Mouse (Mus musculus): ENCODE measurements around the gene Zfhx3. TPM values are rescaled to one million over a fixed set of nuclear protein-coding genes. Genes with fewer than 3 reads are reported as not detected.

The Zfhx3 gene
- total and polyA plus RNA-seq, 3 experiments: 0.23 to 2.5 TPM; not detected in 1

DNA sequence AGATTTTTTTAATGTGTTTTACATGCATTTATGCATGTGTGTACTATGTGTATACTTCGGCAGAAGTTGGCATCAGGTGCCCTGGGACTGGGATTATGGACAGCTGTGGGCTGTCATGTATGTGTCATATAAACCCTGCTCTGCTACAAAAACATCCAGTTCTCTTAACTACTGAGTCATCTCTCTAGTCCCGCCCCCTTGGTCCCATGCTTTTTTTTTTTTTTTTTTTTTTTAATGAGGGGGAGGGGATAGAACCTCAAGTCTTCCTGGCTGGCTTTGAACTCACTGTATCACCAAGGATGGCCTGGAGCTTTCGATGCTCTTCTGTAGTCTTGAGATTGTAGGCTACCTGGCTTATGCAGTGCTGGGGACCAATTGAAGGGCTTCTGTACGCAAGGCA, 827.9 kb downstream of the Zfhx3 start:
- H3K4me1 ChIP-seq (ENCODE audit: control insufficient read depth in 1 of 2, insufficient read depth in 2 of 2, low read length in 2 of 2): no peaks in the 10 kb centered on the region
- no peak overlapping the region for H3K27ac ChIP-seq (ENCODE audit: control insufficient read depth, low read depth, low read length)
- no peak for TF ChIP-seq MAX (IDR thresholded peaks at IDR 0.05; ENCODE audit: low read length)
- no peak for TF ChIP-seq POLR2AphosphoS5 (IDR thresholded peaks at IDR 0.05; ENCODE audit: borderline replicate concordance, low read depth, low read length)
- TF ChIP-seq KAT2A (conservative IDR thresholded peaks at IDR 0.05; ENCODE audit: low read depth, low read length): no peak
- TF ChIP-seq MYC (IDR thresholded peaks at IDR 0.05; ENCODE audit: low read depth, low read length): no peak
- no peak for TF ChIP-seq NRF1 (IDR thresholded peaks at IDR 0.05; ENCODE audit: insufficient read depth, low read depth, low read length, poor library complexity, severe bottlenecking)
- TF ChIP-seq ZMIZ1 (IDR thresholded peaks at IDR 0.05; ENCODE audit: low read depth, low read length): no peak
- H3K4me3 ChIP-seq (ENCODE audit: control insufficient read depth in 1 of 2, insufficient read depth in 1 of 2, low read depth in 2 of 2, low read length in 2 of 2): no peak overlapping the region
- H3K79me2 ChIP-seq (ENCODE audit: control insufficient read depth, insufficient read depth, low read length, poor library complexity): no peaks in the 10 kb centered on the region
- DNase-seq (ENCODE audit: low read depth, low spot score): no peak
- H3K9ac ChIP-seq (ENCODE audit: control insufficient read depth, low read depth, low read length, poor library complexity, severe bottlenecking): no peak overlapping the region
- H3K9me3 ChIP-seq (replicated peaks; ENCODE audit: insufficient read depth, low read length): no peaks in the 10 kb centered on the region
- H3K36me3 ChIP-seq (ENCODE audit: control insufficient read depth in 1 of 2, insufficient read depth in 2 of 2, low read length in 2 of 2): no peaks in the 10 kb centered on the region
- H3K27me3 ChIP-seq (ENCODE audit: control insufficient read depth in 1 of 2, insufficient read depth in 2 of 2, low read length in 2 of 2): no peaks in the 10 kb centered on the region

DNA sequence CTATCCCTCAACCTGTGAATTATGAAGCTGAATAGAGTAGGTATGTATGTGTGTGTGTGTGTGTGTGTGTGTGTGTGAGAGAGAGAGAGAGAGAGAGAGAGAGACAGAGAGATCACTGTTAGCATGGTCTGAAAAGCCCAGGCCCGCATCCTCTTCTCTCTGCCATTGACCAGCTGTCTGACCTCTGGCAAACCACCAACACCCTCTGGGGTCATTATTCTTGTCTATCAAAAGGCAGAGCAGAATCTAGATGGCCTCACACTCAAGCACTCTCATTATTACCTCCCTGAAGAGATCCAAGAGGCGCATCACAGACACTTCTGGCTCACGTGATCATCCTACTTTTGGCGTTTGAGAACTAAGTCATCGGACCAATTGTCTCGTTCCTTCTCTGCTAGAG, 831.0 kb downstream of the Zfhx3 start:
- H3K4me3 ChIP-seq (ENCODE audit: control insufficient read depth in 1 of 2, insufficient read depth in 1 of 2, low read depth in 2 of 2, low read length in 2 of 2): no peak overlapping the region
- no peaks in the 10 kb centered on the region for H3K79me2 ChIP-seq (ENCODE audit: control insufficient read depth, insufficient read depth, low read length, poor library complexity)
- H3K4me1 ChIP-seq (ENCODE audit: control insufficient read depth in 1 of 2, insufficient read depth in 2 of 2, low read length in 2 of 2): no peaks in the 10 kb centered on the region
- TF ChIP-seq MEF2A (IDR thresholded peaks at IDR 0.05; ENCODE audit: extremely low read depth, insufficient replicate concordance, low read depth, low read length, poor library complexity, severe bottlenecking) (no peak), ZMIZ1 (IDR thresholded peaks at IDR 0.05; ENCODE audit: low read depth, low read length) (no peak), ETS1 (IDR thresholded peaks at IDR 0.05; ENCODE audit: low read depth, low read length) (no peak), MAFK (IDR thresholded peaks at IDR 0.05; ENCODE audit: borderline replicate concordance, low read depth, low read length) (no peak), RCOR1 (IDR thresholded peaks at IDR 0.05; ENCODE audit: low read depth, low read length) (no peak), MAX (IDR thresholded peaks at IDR 0.05; ENCODE audit: low read length) (no peak), CTCF (IDR thresholded peaks at IDR 0.05 in 2 of 3, conservative IDR thresholded peaks at IDR 0.05 in 1 of 3; ENCODE audit: control insufficient read depth in 1 of 3, insufficient read depth in 1 of 3, low read depth in 2 of 3, low read length in 3 of 3, poor library complexity in 1 of 3, severe bottlenecking in 1 of 3) (no peak), GABPA (IDR thresholded peaks at IDR 0.05; ENCODE audit: low read depth, low read length) (no peak), CHD1 (IDR thresholded peaks at IDR 0.05; ENCODE audit: low read depth, low read length) (no peak), MYB (IDR thresholded peaks at IDR 0.05; ENCODE audit: low read depth, low read length) (no peak), RAD21 (IDR thresholded peaks at IDR 0.05; ENCODE audit: low read depth, low read length) (no peak), ZNF384 (IDR thresholded peaks at IDR 0.05; ENCODE audit: low read depth, low read length) (no peak), NRF1 (IDR thresholded peaks at IDR 0.05; ENCODE audit: insufficient read depth, low read depth, low read length, poor library complexity, severe bottlenecking) (no peak), POLR2AphosphoS2 (IDR thresholded peaks at IDR 0.05; ENCODE audit: low read length) (no peak), CHD2 (IDR thresholded peaks at IDR 0.05; ENCODE audit: low read length) (no peak), NELFE (IDR thresholded peaks at IDR 0.05; ENCODE audit: low read depth, low read length) (no peak), MAZ (IDR thresholded peaks at IDR 0.05; ENCODE audit: low read depth, low read length) (no peak), MYC (IDR thresholded peaks at IDR 0.05; ENCODE audit: low read depth, low read length) (no peak), HCFC1 (IDR thresholded peaks at IDR 0.05; ENCODE audit: low read depth, low read length) (no peak)
- H3K9me3 ChIP-seq (replicated peaks; ENCODE audit: insufficient read depth, low read length): no peaks in the 10 kb centered on the region
- no peak for DNase-seq (ENCODE audit: low read depth, low spot score)
- no peak overlapping the region for H3K27ac ChIP-seq (ENCODE audit: control insufficient read depth, low read depth, low read length)
- H3K9ac ChIP-seq (ENCODE audit: control insufficient read depth, low read depth, low read length, poor library complexity, severe bottlenecking): no peak overlapping the region
- H3K27me3 ChIP-seq (ENCODE audit: control insufficient read depth in 1 of 2, insufficient read depth in 2 of 2, low read length in 2 of 2): no peaks in the 10 kb centered on the region
- H3K36me3 ChIP-seq (ENCODE audit: control insufficient read depth in 1 of 2, insufficient read depth in 2 of 2, low read length in 2 of 2): no peaks in the 10 kb centered on the region

Data from MEL (cell line).